Mouse (Mus musculus) C2C12 (cell line): ENCODE data around the gene Cnnm2.

ENCODE experiments used
- CTCF ChIP-seq: IDR thresholded peaks from one replicate; pipeline ENCODE4 v1.5.1; 2011; ENCODE audit not compliant: control insufficient read depth, insufficient read depth, insufficient read length
- USF1 ChIP-seq: IDR thresholded peaks from one replicate; pipeline ENCODE4 v1.6.1; 2011; ENCODE audit warnings: low read depth, mild to moderate bottlenecking, control low read depth, moderate library complexity

DNA sequence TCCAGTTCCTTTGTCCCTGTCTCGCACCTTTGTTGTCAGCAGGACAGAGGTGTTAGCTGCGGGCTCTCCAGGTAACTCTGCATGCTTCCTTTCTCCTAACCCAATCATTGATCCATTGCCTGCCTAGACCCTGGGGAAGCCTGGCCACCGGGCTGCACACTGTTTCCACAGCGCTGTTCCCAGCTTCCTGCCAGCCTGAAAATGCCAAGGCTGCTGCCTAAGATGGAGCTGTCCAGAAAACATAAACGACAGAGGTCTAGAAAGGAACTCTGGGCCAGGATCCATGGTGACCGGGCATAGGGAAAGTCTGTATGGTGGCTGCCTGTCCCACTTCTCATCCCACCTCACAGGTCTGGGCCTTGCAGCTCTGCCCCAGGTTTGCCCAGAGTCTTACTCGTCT, 110.3 kb downstream of the Cnnm2 start:
- TF ChIP-seq CTCF (no peak), USF1 (no peak)
